Mouse (Mus musculus): Measurements from ENCODE around the gene Eci3.

DNA sequence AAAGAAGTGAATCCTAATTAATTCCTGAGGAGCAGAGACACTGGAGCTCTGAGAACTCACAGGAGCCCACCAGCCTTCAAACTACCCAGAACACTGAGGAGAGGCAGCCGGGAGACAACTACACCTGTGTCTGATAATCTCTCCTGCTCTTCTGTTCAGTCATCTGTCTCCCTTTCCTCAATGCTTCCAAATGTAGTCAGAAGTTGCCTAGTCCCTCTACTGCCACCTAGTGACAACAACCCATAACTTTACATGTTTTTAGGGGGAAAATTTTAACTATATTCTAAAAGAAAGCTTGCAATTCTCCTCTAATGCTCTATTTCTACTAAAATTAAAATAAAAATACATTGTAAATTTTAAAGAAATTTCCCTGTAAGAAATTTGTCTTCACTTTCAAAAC, 9.5 kb upstream of the Eci3 start:
- no peak for TF ChIP-seq CTCF (IDR thresholded peaks at IDR 0.05; ENCODE audit: borderline replicate concordance, insufficient read depth, low read length)
- TF ChIP-seq POLR2A (IDR thresholded peaks at IDR 0.05; ENCODE audit: low read depth, low read length), result no peak

Measured in embryonic fibroblast, embryonic 13.5 days (primary cell).